21 mouse cellular contexts compared by ENCODE assay signal in genomic region chr4:43970393-43971330, GRCm38 (mm10). TPM values are rescaled to one million over a fixed set of nuclear protein-coding genes. Genes with fewer than 3 reads are reported as not detected.
DNase-seq lines count a peak whose midpoint lies in the region; ATAC-seq and TF ChIP-seq lines count a peak whose summit lies in the region.
"Had no signal": no experiment of that assay in that cellular context is flagged by ENCODE, and none has a peak within 500 bp of the region (broad histone marks: within the 10 kb centered on the region; RNA-seq: fewer than 3 reads in every experiment).

No protein-coding gene starts in this region.

- DNase-seq in liver, embryonic 11.5 days (ENCODE audit: low spot score), result no peak
- DNase-seq in thymus, postnatal 4 days, result peak; percentile 34
- DNase-seq in thymus, adult 18-20 months, result no peak
- peak; percentile 63 for DNase-seq in splenic B cell, adult 2 months (ENCODE audit: low read depth, low spot score)
- no peak for DNase-seq in urinary bladder, postnatal 4 days (ENCODE audit: low spot score in 2 of 2)
- no peak for DNase-seq in urinary bladder, postnatal 10 days (ENCODE audit: low spot score)
- DNase-seq: adrenal gland, postnatal 25 days; cerebellum, adult 8-10 months; heart, postnatal 4 days; kidney, adult 8-10 months; kidney, postnatal 25 days; lung, embryonic 14.5 days; lung, postnatal 4 days; midbrain, embryonic 14.5 days had no signal

- no peaks in the 10 kb centered on the region for H3K9me3 ChIP-seq in liver, embryonic 12.5 days (replicated peaks)
- H3K9me3 ChIP-seq in liver, embryonic 11.5 days (ENCODE audit: control insufficient read depth, low read length), result no peaks in the 10 kb centered on the region
- H3K9me3 ChIP-seq: embryonic facial prominence, embryonic 15.5 days; forebrain, embryonic 12.5 days had no signal

- no peak overlapping the region for H3K4me2 ChIP-seq in liver, embryonic 12.5 days
- H3K4me2 ChIP-seq in liver, embryonic 11.5 days, result no peak overlapping the region
- H3K4me2 ChIP-seq: embryonic facial prominence, embryonic 15.5 days; forebrain, embryonic 12.5 days had no signal

- H3K9ac ChIP-seq in liver, embryonic 12.5 days, result 0 out of 2 replicates have a peak overlapping the region, but pooled peaks have one; percentile 25
- H3K9ac ChIP-seq in liver, embryonic 11.5 days (ENCODE audit: low read depth, low read length), result no peak overlapping the region
- H3K9ac ChIP-seq: embryonic facial prominence, embryonic 15.5 days; forebrain, embryonic 12.5 days had no signal

- no peaks in the 10 kb centered on the region for H3K27me3 ChIP-seq in liver, embryonic 12.5 days (replicated peaks)
- no peaks in the 10 kb centered on the region for H3K27me3 ChIP-seq in liver, embryonic 11.5 days (replicated peaks; ENCODE audit: control insufficient read depth, insufficient read depth, low read length)
- H3K27me3 ChIP-seq in splenic B cell, adult 2 months (ENCODE audit: control insufficient read depth, insufficient read depth, low read length, poor library complexity, severe bottlenecking), result no peaks in the 10 kb centered on the region
- H3K27me3 ChIP-seq: embryonic facial prominence, embryonic 15.5 days had no signal

- 0 out of 2 replicates have a peak overlapping the region, but pooled peaks have one; percentile 27 for H3K27ac ChIP-seq in liver, embryonic 12.5 days
- no peak overlapping the region for H3K27ac ChIP-seq in liver, embryonic 11.5 days (ENCODE audit: low read depth, low read length)
- H3K27ac ChIP-seq in bone marrow, adult 2 months (ENCODE audit: control insufficient read depth, insufficient read depth, low read depth, low read length, poor library complexity), result peak overlapping the region; percentile 2

- no peak for TF ChIP-seq CTCF in bone marrow, adult 2 months (IDR thresholded peaks at IDR 0.05; ENCODE audit: control insufficient read depth, insufficient read depth, low read length)

- no peak overlapping the region for H3K4me3 ChIP-seq in liver, embryonic 12.5 days
- no peak overlapping the region for H3K4me3 ChIP-seq in liver, embryonic 11.5 days (ENCODE audit: low read depth, low read length)
- no peak overlapping the region for H3K4me3 ChIP-seq in bone marrow, adult 2 months (replicated peaks; ENCODE audit: control insufficient read depth, low read depth, low read length)
- H3K4me3 ChIP-seq: embryonic facial prominence, embryonic 15.5 days; forebrain, embryonic 12.5 days had no signal

- peaks cover 27% of the 10 kb centered on the region for H3K36me3 ChIP-seq in liver, embryonic 12.5 days
- H3K36me3 ChIP-seq in liver, embryonic 11.5 days (ENCODE audit: control insufficient read depth, insufficient read depth, low read length), result no peaks in the 10 kb centered on the region
- H3K36me3 ChIP-seq in splenic B cell, adult 2 months (ENCODE audit: control insufficient read depth, insufficient read depth, low read length, poor library complexity, severe bottlenecking), result no peaks in the 10 kb centered on the region

- peaks cover 91% of the 10 kb centered on the region for H3K4me1 ChIP-seq in liver, embryonic 12.5 days
- H3K4me1 ChIP-seq in liver, embryonic 11.5 days (replicated peaks; ENCODE audit: control insufficient read depth, insufficient read depth, low read length), result peaks cover 51% of the 10 kb centered on the region
- H3K4me1 ChIP-seq in bone marrow, adult 2 months (ENCODE audit: control insufficient read depth, insufficient read depth, low read length), result peaks cover 29% of the 10 kb centered on the region

- 89% methylated on average over 20 of the region's 20 CpGs for WGBS in liver, embryonic 12.5 days (ENCODE audit: insufficient replicate concordance)
- WGBS in liver, embryonic 11.5 days, result 86% methylated on average over 20 of the region's 20 CpGs
- WGBS in bone marrow, adult 2 months, result 69% methylated on average over 20 of the region's 20 CpGs

- no peak for TF ChIP-seq POLR2A in bone marrow, adult 2 months (IDR thresholded peaks at IDR 0.05; ENCODE audit: borderline replicate concordance, control insufficient read depth, low read depth, low read length)

- ATAC-seq in liver, embryonic 12.5 days, result no peak
- no peak for ATAC-seq in liver, embryonic 11.5 days (replicated peaks; ENCODE audit: low FRiP score)

RNA-seq across cellular contexts. Expression of gene Ccin, which starts 12.6 kb away (rescaled TPM):
- not detected in 2 replicates for polyA plus RNA-seq in liver, embryonic 12.5 days (2016; fragmentation: Nextera tagmentation; extraction: Ambion mirVana)
- polyA plus RNA-seq in liver, embryonic 11.5 days (2014; fragmentation: Nextera tagmentation; extraction: Ambion mirVana), result not detected in 2 replicates
- polyA plus RNA-seq in bone marrow, adult 2 months (2011; ENCODE audit: insufficient read depth, insufficient read length, low replicate concordance, missing spikeins), result not detected in 2 replicates
- polyA plus RNA-seq: cortical plate, adult 2 months; embryonic facial prominence, embryonic 15.5 days; heart, embryonic 11.5 days; lung, embryonic 14.5 days; midbrain, embryonic 14.5 days; stomach, embryonic 16.5 days had no signal

RNA-seq across cellular contexts. Expression of gene Glipr2, which starts 13.5 kb away (rescaled TPM):
- polyA plus RNA-seq in liver, embryonic 12.5 days (2016; fragmentation: Nextera tagmentation; extraction: Ambion mirVana), result 45.8 and 46.6 TPM in 2 replicates
- 71.4 and 81.6 TPM in 2 replicates for polyA plus RNA-seq in liver, embryonic 11.5 days (2014; fragmentation: Nextera tagmentation; extraction: Ambion mirVana)
- polyA plus RNA-seq in bone marrow, adult 2 months (2011; ENCODE audit: insufficient read depth, insufficient read length, low replicate concordance, missing spikeins), result 20.8 and 49.7 TPM in 2 replicates

RNA-seq across cellular contexts. Expression of gene Clta, which starts 33.6 kb away (rescaled TPM):
- 169 and 172 TPM in 2 replicates for polyA plus RNA-seq in liver, embryonic 12.5 days (2016; fragmentation: Nextera tagmentation; extraction: Ambion mirVana)
- 215 and 216 TPM in 2 replicates for polyA plus RNA-seq in liver, embryonic 11.5 days (2014; fragmentation: Nextera tagmentation; extraction: Ambion mirVana)
- 114 and 168 TPM in 2 replicates for polyA plus RNA-seq in bone marrow, adult 2 months (2011; ENCODE audit: insufficient read depth, insufficient read length, low replicate concordance, missing spikeins)

Comparison
In these comparisons a context has a peak if more than half of its experiments do, and no peak if none do; other contexts are left out.
1. DNase-seq: peak in thymus, postnatal 4 days (single experiment) and splenic B cell, adult 2 months (single experiment); none in liver, embryonic 11.5 days (single experiment), thymus, adult 18-20 months (0 of 2), urinary bladder, postnatal 4 days (0 of 2) and urinary bladder, postnatal 10 days (single experiment).